In the genomic region with DNA sequence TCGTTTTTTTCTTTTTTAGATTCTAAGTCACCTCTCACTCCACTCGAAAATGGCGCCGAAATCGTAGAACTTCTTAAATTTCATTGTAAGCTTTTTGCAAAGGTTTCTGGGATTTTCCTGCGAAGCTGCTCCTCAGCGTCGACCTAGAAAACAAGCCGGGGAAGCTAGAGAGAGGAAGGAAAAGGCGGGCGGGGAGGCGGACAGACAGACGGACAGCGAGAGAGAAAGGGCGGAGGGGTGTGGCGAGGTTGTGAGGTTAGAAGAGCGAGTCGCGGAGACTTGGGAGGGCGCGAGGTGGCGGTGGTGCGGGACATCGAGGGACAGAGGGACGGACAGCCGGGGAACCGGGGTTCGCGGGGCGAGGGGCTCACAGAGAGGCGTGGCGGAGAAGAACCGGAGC, we compare ENCODE assay signal across 8 mouse cellular contexts.
DNase-seq lines count a peak whose midpoint lies in the region; ATAC-seq and TF ChIP-seq lines count a peak whose summit lies in the region.

No protein-coding gene starts in this region.

- TF ChIP-seq CTCF in MEL (IDR thresholded peaks at IDR 0.05 in 2 of 3, conservative IDR thresholded peaks at IDR 0.05 in 1 of 3; ENCODE audit: control insufficient read depth in 1 of 3, insufficient read depth in 1 of 3, low read depth in 2 of 3, low read length in 3 of 3, poor library complexity in 1 of 3, severe bottlenecking in 1 of 3) = no peak
- no peak for TF ChIP-seq CTCF in embryonic fibroblast, embryonic 13.5 days (IDR thresholded peaks at IDR 0.05; ENCODE audit: borderline replicate concordance, insufficient read depth, low read length)
- TF ChIP-seq CTCF in thymus, adult 2 months (IDR thresholded peaks at IDR 0.05; ENCODE audit: borderline replicate concordance, control insufficient read depth, extremely low read depth, insufficient read depth, low read length, poor library complexity) = no peak

- H3K9ac ChIP-seq in MEL (ENCODE audit: control insufficient read depth, low read depth, low read length, poor library complexity, severe bottlenecking) = peak overlapping the region; percentile 88
- H3K9ac ChIP-seq in hindbrain, embryonic 12.5 days = peak overlapping the region; percentile 66
- H3K9ac ChIP-seq in limb, embryonic 15.5 days = peak overlapping the region; percentile 65
- peak overlapping the region; percentile 64 for H3K9ac ChIP-seq in midbrain, embryonic 13.5 days (replicated peaks)

- peaks cover 5% of the 10 kb centered on the region; the same call in 1 of the 2 replicates for H3K79me2 ChIP-seq in MEL (ENCODE audit: control insufficient read depth, insufficient read depth, low read length, poor library complexity)

- peak overlapping the region; percentile 63 for H3K4me2 ChIP-seq in hindbrain, embryonic 12.5 days (replicated peaks)
- peak overlapping the region; percentile 45 for H3K4me2 ChIP-seq in limb, embryonic 15.5 days
- peak overlapping the region; percentile 63 for H3K4me2 ChIP-seq in midbrain, embryonic 13.5 days (replicated peaks)

- no peaks in the 10 kb centered on the region for H3K27me3 ChIP-seq in MEL (ENCODE audit: control insufficient read depth in 1 of 2, insufficient read depth in 2 of 2, low read length in 2 of 2)
- H3K27me3 ChIP-seq in hindbrain, embryonic 12.5 days = peaks cover 24% of the 10 kb centered on the region
- H3K27me3 ChIP-seq in limb, embryonic 15.5 days = peaks cover 3% of the 10 kb centered on the region; the same call in 1 of the 2 replicates
- peaks cover 18% of the 10 kb centered on the region for H3K27me3 ChIP-seq in midbrain, embryonic 13.5 days
- no peaks in the 10 kb centered on the region; the same call in 1 of the 2 replicates for H3K27me3 ChIP-seq in thymus, adult 2 months (ENCODE audit: control insufficient read depth, insufficient read depth, low read length)

- DNase-seq in B cell, adult 2 months = peak; percentile 27 to 40
- peak; percentile 68 for DNase-seq in MEL (ENCODE audit: low read depth, low spot score)
- DNase-seq in thymus, adult 2 months = peak; percentile 25
- no peak for DNase-seq in layer of hippocampus, adult 8-10 months (ENCODE audit: low spot score in 2 of 2)

- TF ChIP-seq EP300 in MEL (IDR thresholded peaks at IDR 0.05; ENCODE audit: low read depth in 1 of 2, low read length in 2 of 2) = no peak

- peak overlapping the region; percentile 85 to 96 for H3K4me3 ChIP-seq in MEL (ENCODE audit: control insufficient read depth in 1 of 2, insufficient read depth in 1 of 2, low read depth in 2 of 2, low read length in 2 of 2)
- peak overlapping the region; percentile 71 for H3K4me3 ChIP-seq in embryonic fibroblast, embryonic 13.5 days (ENCODE audit: insufficient read depth, low read length)
- peak overlapping the region; percentile 51 for H3K4me3 ChIP-seq in hindbrain, embryonic 12.5 days
- H3K4me3 ChIP-seq in limb, embryonic 15.5 days = peak overlapping the region; percentile 56
- peak overlapping the region; percentile 52 for H3K4me3 ChIP-seq in midbrain, embryonic 13.5 days (replicated peaks)
- peak overlapping the region; percentile 63 for H3K4me3 ChIP-seq in thymus, adult 2 months (ENCODE audit: control insufficient read depth, insufficient read depth, low read length)

- no peak for TF ChIP-seq POLR2A in MEL (IDR thresholded peaks at IDR 0.05; ENCODE audit: control insufficient read depth in 1 of 2, insufficient read depth in 1 of 2, low read depth in 1 of 2, low read length in 2 of 2, poor library complexity in 1 of 2)
- TF ChIP-seq POLR2A in embryonic fibroblast, embryonic 13.5 days (IDR thresholded peaks at IDR 0.05; ENCODE audit: low read depth, low read length) = no peak
- TF ChIP-seq POLR2A in thymus, adult 2 months (IDR thresholded peaks at IDR 0.05; ENCODE audit: control insufficient read depth, extremely low read depth, insufficient read depth, low read length, poor library complexity) = no peak

- TF ChIP-seq RAD21 in MEL (IDR thresholded peaks at IDR 0.05; ENCODE audit: low read depth, low read length) = no peak

- peaks cover 0 to 3% of the 10 kb centered on the region in 2 experiments; a peak in 3 of 4 replicates for H3K36me3 ChIP-seq in MEL (ENCODE audit: control insufficient read depth in 1 of 2, insufficient read depth in 2 of 2, low read length in 2 of 2)
- no peaks in the 10 kb centered on the region for H3K36me3 ChIP-seq in hindbrain, embryonic 12.5 days
- H3K36me3 ChIP-seq in limb, embryonic 15.5 days = no peaks in the 10 kb centered on the region
- no peaks in the 10 kb centered on the region for H3K36me3 ChIP-seq in midbrain, embryonic 13.5 days
- H3K36me3 ChIP-seq in thymus, adult 2 months (ENCODE audit: control insufficient read depth, insufficient read depth, low read length) = no peaks in the 10 kb centered on the region

- peak overlapping the region; percentile 75 for H3K27ac ChIP-seq in MEL (ENCODE audit: control insufficient read depth, low read depth, low read length)
- peak overlapping the region; percentile 69 for H3K27ac ChIP-seq in embryonic fibroblast, embryonic 13.5 days (ENCODE audit: insufficient read depth, low read length)
- peak overlapping the region; percentile 82 for H3K27ac ChIP-seq in hindbrain, embryonic 12.5 days
- peak overlapping the region; percentile 95 for H3K27ac ChIP-seq in limb, embryonic 15.5 days
- peak overlapping the region; percentile 60 for H3K27ac ChIP-seq in midbrain, embryonic 13.5 days
- no peak overlapping the region for H3K27ac ChIP-seq in thymus, adult 2 months (ENCODE audit: control insufficient read depth, insufficient read depth, low read length)

- WGBS in hindbrain, embryonic 12.5 days = 25% methylated on average over 32 of the region's 33 CpGs
- WGBS in limb, embryonic 15.5 days = 21% methylated on average over 32 of the region's 33 CpGs
- WGBS in midbrain, embryonic 13.5 days = 32% methylated on average over 32 of the region's 33 CpGs
- under 1% methylated on average over 21 of the region's 33 CpGs for WGBS in thymus, adult 2 months

- H3K4me1 ChIP-seq in MEL (ENCODE audit: control insufficient read depth in 1 of 2, insufficient read depth in 2 of 2, low read length in 2 of 2) = peaks cover under 1 to 2% of the 10 kb centered on the region in 2 experiments; a peak in 2 of 4 replicates
- H3K4me1 ChIP-seq in embryonic fibroblast, embryonic 13.5 days (ENCODE audit: control insufficient read depth, insufficient read depth, low read length) = no peaks in the 10 kb centered on the region; the same call in 1 of the 2 replicates
- no peaks in the 10 kb centered on the region for H3K4me1 ChIP-seq in hindbrain, embryonic 12.5 days
- peaks cover 12% of the 10 kb centered on the region; the same call in 1 of the 2 replicates for H3K4me1 ChIP-seq in limb, embryonic 15.5 days
- peaks cover 9% of the 10 kb centered on the region; the same call in 1 of the 2 replicates for H3K4me1 ChIP-seq in midbrain, embryonic 13.5 days (replicated peaks)
- H3K4me1 ChIP-seq in thymus, adult 2 months (replicated peaks; ENCODE audit: control insufficient read depth, insufficient read depth, low read length) = peaks cover 10% of the 10 kb centered on the region; the same call in 1 of the 2 replicates

- no peaks in the 10 kb centered on the region for H3K9me3 ChIP-seq in MEL (replicated peaks; ENCODE audit: insufficient read depth, low read length)
- no peaks in the 10 kb centered on the region for H3K9me3 ChIP-seq in hindbrain, embryonic 12.5 days (replicated peaks)
- no peaks in the 10 kb centered on the region for H3K9me3 ChIP-seq in limb, embryonic 15.5 days
- H3K9me3 ChIP-seq in midbrain, embryonic 13.5 days = no peaks in the 10 kb centered on the region

- no peak for ATAC-seq in hindbrain, embryonic 12.5 days (ENCODE audit: low FRiP score)
- no peak for ATAC-seq in limb, embryonic 15.5 days (ENCODE audit: insufficient number of reproducible peaks, low FRiP score, low TSS enrichment, low read depth)
- no peak; the same call in 1 of the 2 replicates for ATAC-seq in midbrain, embryonic 13.5 days

TF ChIP-seq in MEL, 35 proteins besides CTCF, POLR2A, EP300 and RAD21 (continues in another document):
- TF ChIP-seq JUND (IDR thresholded peaks at IDR 0.05; ENCODE audit: low read depth, low read length) = no peak
- TF ChIP-seq RCOR1 (IDR thresholded peaks at IDR 0.05; ENCODE audit: low read depth, low read length) = no peak
- TF ChIP-seq CHD2 (IDR thresholded peaks at IDR 0.05; ENCODE audit: low read length) = no peak
- TF ChIP-seq USF2 (IDR thresholded peaks at IDR 0.05; ENCODE audit: borderline replicate concordance in 1 of 2, insufficient read depth in 1 of 2, low read depth in 1 of 2, low read length in 2 of 2) = no peak
- no peak for TF ChIP-seq KAT2A (conservative IDR thresholded peaks at IDR 0.05; ENCODE audit: low read depth, low read length)
- TF ChIP-seq MYC (IDR thresholded peaks at IDR 0.05; ENCODE audit: low read depth, low read length) = no peak
- no peak for TF ChIP-seq ZC3H11A (IDR thresholded peaks at IDR 0.05; ENCODE audit: low read depth, low read length)
- no peak for TF ChIP-seq ELF1 (IDR thresholded peaks at IDR 0.05; ENCODE audit: low read depth, low read length)
- no peak for TF ChIP-seq MAZ (IDR thresholded peaks at IDR 0.05; ENCODE audit: low read depth, low read length)
- no peak for TF ChIP-seq UBTF (IDR thresholded peaks at IDR 0.05; ENCODE audit: borderline replicate concordance, insufficient read depth, low read depth, low read length)
- no peak for TF ChIP-seq MAFK (IDR thresholded peaks at IDR 0.05; ENCODE audit: borderline replicate concordance, low read depth, low read length)
- TF ChIP-seq MXI1 (IDR thresholded peaks at IDR 0.05; ENCODE audit: low read depth, low read length) = peak; percentile 37
- TF ChIP-seq TAL1 (IDR thresholded peaks at IDR 0.05; ENCODE audit: low read length) = no peak
- no peak for TF ChIP-seq HCFC1 (IDR thresholded peaks at IDR 0.05; ENCODE audit: low read depth, low read length)
- TF ChIP-seq MAX (IDR thresholded peaks at IDR 0.05; ENCODE audit: low read length) = no peak
- TF ChIP-seq NRF1 (IDR thresholded peaks at IDR 0.05; ENCODE audit: insufficient read depth, low read depth, low read length, poor library complexity, severe bottlenecking) = no peak
- TF ChIP-seq ZKSCAN1 (IDR thresholded peaks at IDR 0.05; ENCODE audit: low read depth, low read length) = no peak
- TF ChIP-seq ETS1 (IDR thresholded peaks at IDR 0.05; ENCODE audit: low read depth, low read length) = no peak
- TF ChIP-seq GATA1 (IDR thresholded peaks at IDR 0.05; ENCODE audit: low read depth, low read length) = no peak
- no peak for TF ChIP-seq BHLHE40 (IDR thresholded peaks at IDR 0.05; ENCODE audit: borderline replicate concordance, low read depth, low read length)
- 0 out of 2 replicates have a peak, but pooled peaks have one; percentile 2 for TF ChIP-seq USF1 (IDR thresholded peaks at IDR 0.05; ENCODE audit: low read depth, low read length)
- no peak for TF ChIP-seq ZNF384 (IDR thresholded peaks at IDR 0.05; ENCODE audit: low read depth, low read length)
- no peak for TF ChIP-seq POLR2AphosphoS5 (IDR thresholded peaks at IDR 0.05; ENCODE audit: borderline replicate concordance, low read depth, low read length)
- 0 out of 2 replicates have a peak, but pooled peaks have one; percentile 66 for TF ChIP-seq CHD1 (IDR thresholded peaks at IDR 0.05; ENCODE audit: low read depth, low read length)

Comparison
In these comparisons a context has a peak if more than half of its experiments do, and no peak if none do; other contexts are left out.
1. DNase-seq: peak in B cell, adult 2 months (2 of 2), MEL (single experiment) and thymus, adult 2 months (single experiment); none in layer of hippocampus, adult 8-10 months (0 of 2).
2. Peak in every context shown above with its lines, with median percentiles within 50 percentile points of each other: H3K4me3 ChIP-seq, H3K9ac ChIP-seq and H3K4me2 ChIP-seq.